Mouse (Mus musculus): ENCODE measurements around the gene Rab27a. TPM values are rescaled to one million over a fixed set of nuclear protein-coding genes. Genes with fewer than 3 reads are reported as not detected.

The Rab27a gene
- polyA plus RNA-seq, 1 experiment: 3.2 TPM

- TF ChIP-seq GATA1 (IDR thresholded peaks at IDR 0.05; ENCODE audit: low read length): no peak
Observed at GRCm38 (mm10) chr9:73030443-73030842, 14.2 kb upstream of the Rab27a start.

- TF ChIP-seq GATA1 (IDR thresholded peaks at IDR 0.05; ENCODE audit: low read length): no peak
Observed at GRCm38 (mm10) chr9:73031421-73031820, 13.2 kb upstream of the Rab27a start.

GRCm38 (mm10) chr9:73033406-73033805 is 11.2 kb upstream of the Rab27a start:
- no peak for TF ChIP-seq GATA1 (IDR thresholded peaks at IDR 0.05; ENCODE audit: low read length)

DNA sequence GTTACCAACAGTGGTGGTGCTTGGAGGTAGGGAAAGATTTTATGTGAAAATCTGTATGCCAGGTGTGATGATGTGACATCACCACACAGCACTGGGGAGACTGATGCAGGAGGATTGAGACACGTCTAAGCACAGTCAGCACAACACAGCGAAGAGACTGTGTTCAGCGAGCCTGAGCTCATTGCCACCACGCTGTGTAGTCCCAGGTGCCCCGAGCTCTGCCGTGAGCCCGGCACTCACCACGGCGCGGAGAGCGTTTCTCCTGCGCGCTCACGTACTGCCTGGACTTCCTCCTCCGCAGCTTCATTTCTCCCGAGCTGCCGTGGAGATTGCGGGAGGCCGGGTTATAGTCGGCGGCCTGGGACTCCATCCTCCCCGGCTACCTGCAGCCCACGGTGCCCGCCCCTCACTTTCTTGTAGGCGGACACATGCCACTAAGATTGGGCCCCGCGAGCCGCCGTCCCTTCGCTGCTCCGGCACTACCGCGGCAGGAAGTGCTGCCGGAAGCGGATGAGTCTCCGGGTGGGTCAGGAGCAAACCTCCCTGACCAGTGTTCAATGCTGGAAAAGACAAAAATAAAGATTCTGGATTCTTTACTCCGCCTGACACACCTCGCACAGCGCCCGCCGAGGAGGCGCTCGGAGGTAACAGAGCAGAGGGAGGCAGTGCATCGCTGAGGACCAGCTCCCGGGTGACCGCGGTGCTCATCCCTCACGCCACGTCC is 5.3 kb upstream of the Rab27a start:
- no peak for TF ChIP-seq GATA1 (IDR thresholded peaks at IDR 0.05; ENCODE audit: low read length)

DNA sequence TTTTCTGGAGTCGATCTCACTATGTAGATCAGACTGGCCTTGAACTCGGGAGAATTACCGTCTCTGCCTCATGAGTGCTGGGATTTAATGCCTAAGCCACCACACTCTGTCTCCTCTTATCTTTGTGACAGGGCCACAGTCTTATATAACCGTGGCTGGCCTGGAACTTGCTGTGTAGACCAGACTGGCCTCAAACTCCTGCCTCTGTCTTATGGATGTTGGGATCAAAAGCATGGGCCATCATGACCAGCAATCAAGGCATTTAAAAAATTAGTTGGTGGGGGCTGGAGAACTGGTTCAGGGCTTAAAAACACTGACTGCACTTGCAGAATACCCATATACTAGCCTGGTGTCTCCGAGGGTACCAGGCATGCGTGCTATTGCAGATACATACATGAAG is 4.6 kb upstream of the Rab27a start, which contains the start of gene Pigb:
Pigb (minus strand) TSS at position 299 of the 400 bp plus-strand sequence.
- no peak for TF ChIP-seq GATA1 (IDR thresholded peaks at IDR 0.05; ENCODE audit: low read length)

DNA sequence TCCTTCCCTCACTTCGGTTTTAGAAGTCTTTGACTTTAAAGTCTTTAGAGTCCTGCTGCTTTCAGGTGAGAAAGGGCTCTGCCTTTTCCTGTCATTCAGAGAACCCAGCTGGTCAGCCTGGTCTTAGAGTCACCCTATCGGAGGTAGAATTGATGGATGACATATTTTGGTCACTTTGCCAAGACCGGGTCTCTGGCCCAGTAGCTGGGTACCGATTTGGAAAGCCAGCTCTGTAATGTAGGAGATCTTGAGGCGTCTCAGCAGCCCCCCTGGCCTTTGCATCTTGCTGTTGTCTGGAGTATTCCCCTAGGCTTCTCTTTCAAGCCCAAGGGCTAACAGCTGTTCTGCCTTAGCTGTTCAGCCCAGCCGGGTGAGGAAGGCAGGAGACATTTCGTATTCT is 550 bp downstream of the Rab27a start:
- no peak for TF ChIP-seq GATA1 (IDR thresholded peaks at IDR 0.05; ENCODE audit: low read length)

GRCm38 (mm10) chr9:73045711-73046110 is 1.1 kb downstream of the Rab27a start:
- no peak for TF ChIP-seq GATA1 (IDR thresholded peaks at IDR 0.05; ENCODE audit: low read length)

DNA sequence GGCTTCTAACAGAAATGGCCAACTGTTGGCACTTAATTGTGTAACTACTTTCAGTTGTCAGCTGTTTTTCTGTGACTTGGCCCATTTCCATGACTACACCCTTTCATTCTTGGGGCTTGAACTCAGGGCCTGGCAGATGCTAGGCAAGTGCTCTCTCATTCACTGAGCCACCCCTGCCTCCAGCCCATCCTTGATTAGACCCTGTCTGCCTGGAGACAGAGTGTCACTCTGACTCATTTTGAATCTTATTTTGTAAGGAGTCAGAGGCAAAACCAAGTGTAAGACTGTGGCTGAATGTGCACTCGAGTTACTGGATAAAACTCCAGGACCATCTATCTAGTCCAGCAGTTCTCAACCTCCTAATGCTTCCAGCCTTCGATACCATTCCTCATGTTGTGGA is 3.3 kb downstream of the Rab27a start:
- no peak for TF ChIP-seq GATA1 (IDR thresholded peaks at IDR 0.05; ENCODE audit: low read length)

DNA sequence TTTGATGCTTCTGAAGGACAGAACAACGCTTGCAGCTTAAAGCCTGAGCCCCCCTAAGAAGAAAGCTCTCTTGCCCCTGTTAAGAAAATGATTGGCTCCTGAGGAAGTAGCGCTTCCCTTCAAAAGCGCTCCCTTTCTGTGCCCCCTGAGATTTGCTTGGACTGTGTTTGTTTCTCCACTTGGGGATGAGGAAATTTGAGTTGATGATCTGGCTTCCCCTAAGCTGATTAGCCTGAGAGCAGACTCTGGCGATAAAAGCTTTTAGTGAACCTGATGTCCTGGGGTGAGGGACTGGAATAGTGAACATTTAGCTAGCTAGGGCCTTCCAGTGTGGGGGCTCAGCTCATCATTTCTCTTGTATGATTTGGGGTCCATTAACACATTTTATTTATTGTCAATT is 4.3 kb downstream of the Rab27a start:
- no peak for TF ChIP-seq GATA1 (IDR thresholded peaks at IDR 0.05; ENCODE audit: low read length)

GRCm38 (mm10) chr9:73049833-73050232 is 5.2 kb downstream of the Rab27a start:
- TF ChIP-seq GATA1 (IDR thresholded peaks at IDR 0.05; ENCODE audit: low read length): no peak

- TF ChIP-seq GATA1 (IDR thresholded peaks at IDR 0.05; ENCODE audit: low read length): no peak
Observed at GRCm38 (mm10) chr9:73050606-73051005, 6.0 kb downstream of the Rab27a start.

DNA sequence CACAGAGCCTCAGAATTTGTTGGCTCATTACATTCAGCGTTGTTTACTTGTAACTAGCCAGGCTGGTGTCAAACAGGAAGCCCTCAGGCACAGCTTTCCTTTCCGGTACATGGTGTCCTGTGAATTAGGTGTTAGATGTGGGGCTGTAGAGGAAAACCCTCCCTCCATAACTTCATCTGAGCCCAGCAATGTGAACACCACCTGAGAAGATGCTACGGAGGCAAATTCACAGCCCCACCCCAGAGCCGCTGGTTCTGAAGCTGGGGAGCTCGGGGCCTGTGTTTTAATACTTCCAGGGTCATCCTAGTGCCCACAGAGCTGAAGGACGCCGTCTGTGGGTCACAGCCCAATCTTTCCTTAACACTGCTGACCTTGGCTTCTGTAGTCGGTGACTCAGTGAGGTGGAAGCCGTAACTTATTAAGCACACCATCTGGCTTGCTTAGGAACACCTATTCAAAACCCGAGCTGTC is 10.8 kb downstream of the Rab27a start:
- TF ChIP-seq GATA1 (IDR thresholded peaks at IDR 0.05; ENCODE audit: low read length): no peak

DNA sequence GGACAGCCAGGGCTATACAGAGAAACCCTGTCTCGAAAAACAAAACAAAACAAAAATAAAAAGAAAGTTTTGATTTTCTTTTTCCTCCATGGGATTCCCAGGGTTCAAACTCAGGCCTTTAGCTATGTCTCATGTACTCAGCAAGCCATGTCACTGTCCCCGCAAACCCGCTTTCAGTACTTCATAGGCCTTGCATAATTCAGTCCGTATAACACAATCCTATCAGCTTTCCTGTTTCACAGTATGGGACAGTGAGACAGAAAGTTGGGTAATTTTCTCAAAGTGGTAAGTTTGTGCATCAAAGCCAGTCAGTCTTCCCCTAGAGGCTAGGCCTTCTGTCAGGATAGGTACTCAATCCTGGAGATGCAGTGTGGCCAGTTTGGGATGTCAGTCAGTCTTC is 14.6 kb downstream of the Rab27a start:
- no peak for TF ChIP-seq GATA1 (IDR thresholded peaks at IDR 0.05; ENCODE audit: low read length)

- no peak for TF ChIP-seq GATA1 (IDR thresholded peaks at IDR 0.05; ENCODE audit: low read length)
Observed at GRCm38 (mm10) chr9:73063621-73064290, 19.1 kb downstream of the Rab27a start.

- no peak for TF ChIP-seq GATA1 (IDR thresholded peaks at IDR 0.05; ENCODE audit: low read length)
Observed at GRCm38 (mm10) chr9:73067086-73067485, 22.4 kb downstream of the Rab27a start.

DNA sequence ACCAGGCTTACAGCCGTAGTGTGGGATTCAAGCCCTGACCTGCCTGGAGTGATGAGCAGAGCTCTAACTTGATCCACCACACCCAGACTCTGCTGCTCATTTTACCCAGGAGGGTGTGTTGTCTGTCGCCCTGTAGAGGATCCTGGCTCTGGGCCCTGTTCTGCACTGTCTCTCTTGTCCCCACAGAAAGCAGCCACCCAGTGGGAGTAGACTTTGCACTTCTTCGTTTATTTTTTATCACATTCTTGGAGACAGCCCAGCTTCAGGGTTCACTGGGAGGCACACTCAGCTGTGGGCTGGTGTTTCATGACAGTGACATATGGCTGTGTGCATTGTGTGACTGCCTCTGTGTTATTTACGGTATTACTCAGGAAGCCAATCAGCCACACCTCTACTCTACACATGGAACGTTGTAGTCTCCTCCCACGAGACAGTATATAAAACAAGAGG is 23.6 kb downstream of the Rab27a start:
- no peak for TF ChIP-seq GATA1 (IDR thresholded peaks at IDR 0.05; ENCODE audit: low read length)

- TF ChIP-seq GATA1 (IDR thresholded peaks at IDR 0.05; ENCODE audit: low read length): no peak
Observed at GRCm38 (mm10) chr9:73068688-73069087, 24.0 kb downstream of the Rab27a start.
